Mouse (Mus musculus): ENCODE data around the gene Cul9. TPM values are rescaled to one million over a fixed set of nuclear protein-coding genes. Genes with fewer than 3 reads are reported as not detected.

Gene Cul9
- total RNA-seq, 1 experiment = 1.8 TPM

GRCm38 (mm10) chr17:46476601-46477000 is 69.6 kb downstream of the Cul9 start:
- Histone ChIP-seq H3K4me1 (ENCODE audit: control insufficient read depth in 2 of 2, insufficient read depth in 2 of 2, low read length in 2 of 2, poor library complexity in 1 of 2) (no peaks in the 10 kb centered on the region), H3K9me3 (ENCODE audit: control insufficient read depth, insufficient read depth, low read depth, low read length) (no peaks in the 10 kb centered on the region), H3K9ac (ENCODE audit: insufficient read depth, low read depth, low read length, poor library complexity, severe bottlenecking) (no peak overlapping the region), H3K27ac (ENCODE audit: insufficient read depth, low read depth, low read length, poor library complexity, severe bottlenecking) (no peak overlapping the region), H3K36me3 (ENCODE audit: control insufficient read depth, insufficient read depth, low read length, poor library complexity, severe bottlenecking) (no peaks in the 10 kb centered on the region), H3K4me3 (ENCODE audit: insufficient read depth in 1 of 2, low read depth in 1 of 2, low read length in 2 of 2, poor library complexity in 1 of 2, severe bottlenecking in 1 of 2) (no peak overlapping the region)
- DNase-seq (ENCODE audit: low read depth, low spot score) = no peak
- TF ChIP-seq MAFK (IDR thresholded peaks at IDR 0.05; ENCODE audit: insufficient read depth, low read depth, low read length) (no peak), ZC3H11A (IDR thresholded peaks at IDR 0.05; ENCODE audit: borderline replicate concordance, low read depth, low read length) (no peak), ZNF384 (IDR thresholded peaks at IDR 0.05; ENCODE audit: low read depth, low read length) (no peak), CHD2 (IDR thresholded peaks at IDR 0.05; ENCODE audit: low read depth, low read length) (no peak), HCFC1 (IDR thresholded peaks at IDR 0.05; ENCODE audit: borderline replicate concordance, insufficient read depth, low read length) (no peak)
- in situ Hi-C loops (cut with MboI; ENCODE audit: low sequenced_read_pairs in 2 of 2, unreplicated experiment in 2 of 2) = no loop called here

GRCm38 (mm10) chr17:46467830-46468229 is 78.4 kb downstream of the Cul9 start:
- Histone ChIP-seq H3K27ac (ENCODE audit: insufficient read depth, low read depth, low read length, poor library complexity, severe bottlenecking) (no peak overlapping the region), H3K9me3 (ENCODE audit: control insufficient read depth, insufficient read depth, low read depth, low read length) (no peaks in the 10 kb centered on the region), H3K9ac (ENCODE audit: insufficient read depth, low read depth, low read length, poor library complexity, severe bottlenecking) (no peak overlapping the region), H3K4me3 (ENCODE audit: insufficient read depth in 1 of 2, low read depth in 1 of 2, low read length in 2 of 2, poor library complexity in 1 of 2, severe bottlenecking in 1 of 2) (no peak overlapping the region), H3K4me1 (ENCODE audit: control insufficient read depth in 2 of 2, insufficient read depth in 2 of 2, low read length in 2 of 2, poor library complexity in 1 of 2) (peaks cover 0 to 17% of the 10 kb centered on the region in 2 experiments; a peak in 1 of 4 replicates), H3K36me3 (ENCODE audit: control insufficient read depth, insufficient read depth, low read length, poor library complexity, severe bottlenecking) (no peaks in the 10 kb centered on the region)
- in situ Hi-C loops (cut with MboI; ENCODE audit: low sequenced_read_pairs in 2 of 2, unreplicated experiment in 2 of 2) = no loop called here
- DNase-seq (ENCODE audit: low read depth, low spot score) = no peak
- TF ChIP-seq ZC3H11A (IDR thresholded peaks at IDR 0.05; ENCODE audit: borderline replicate concordance, low read depth, low read length) (no peak), CHD2 (IDR thresholded peaks at IDR 0.05; ENCODE audit: low read depth, low read length) (no peak), MAFK (IDR thresholded peaks at IDR 0.05; ENCODE audit: insufficient read depth, low read depth, low read length) (no peak), HCFC1 (IDR thresholded peaks at IDR 0.05; ENCODE audit: borderline replicate concordance, insufficient read depth, low read length) (no peak), ZNF384 (IDR thresholded peaks at IDR 0.05; ENCODE audit: low read depth, low read length) (no peak)

- TF ChIP-seq ZNF384 (IDR thresholded peaks at IDR 0.05; ENCODE audit: low read depth, low read length) (no peak), MAFK (IDR thresholded peaks at IDR 0.05; ENCODE audit: insufficient read depth, low read depth, low read length) (no peak), CHD2 (IDR thresholded peaks at IDR 0.05; ENCODE audit: low read depth, low read length) (no peak), ZC3H11A (IDR thresholded peaks at IDR 0.05; ENCODE audit: borderline replicate concordance, low read depth, low read length) (no peak), HCFC1 (IDR thresholded peaks at IDR 0.05; ENCODE audit: borderline replicate concordance, insufficient read depth, low read length) (no peak)
- Histone ChIP-seq H3K27ac (ENCODE audit: insufficient read depth, low read depth, low read length, poor library complexity, severe bottlenecking) (no peak overlapping the region), H3K4me3 (ENCODE audit: insufficient read depth in 1 of 2, low read depth in 1 of 2, low read length in 2 of 2, poor library complexity in 1 of 2, severe bottlenecking in 1 of 2) (no peak overlapping the region), H3K9ac (ENCODE audit: insufficient read depth, low read depth, low read length, poor library complexity, severe bottlenecking) (no peak overlapping the region), H3K9me3 (ENCODE audit: control insufficient read depth, insufficient read depth, low read depth, low read length) (no peaks in the 10 kb centered on the region), H3K36me3 (ENCODE audit: control insufficient read depth, insufficient read depth, low read length, poor library complexity, severe bottlenecking) (no peaks in the 10 kb centered on the region), H3K4me1 (ENCODE audit: control insufficient read depth in 2 of 2, insufficient read depth in 2 of 2, low read length in 2 of 2, poor library complexity in 1 of 2) (peaks cover 2 to 22% of the 10 kb centered on the region in 2 experiments; a peak in 1 of 4 replicates)
- DNase-seq (ENCODE audit: low read depth, low spot score) = no peak
- in situ Hi-C loops (cut with MboI; ENCODE audit: low sequenced_read_pairs in 2 of 2, unreplicated experiment in 2 of 2) = no loop called here
These were observed 84.0 kb downstream of the Cul9 start for GRCm38 (mm10) chr17:46462226-46462625.

- Histone ChIP-seq H3K9ac (ENCODE audit: insufficient read depth, low read depth, low read length, poor library complexity, severe bottlenecking) (0 out of 2 replicates have a peak overlapping the region, but pooled peaks have one; percentile 49), H3K27ac (ENCODE audit: insufficient read depth, low read depth, low read length, poor library complexity, severe bottlenecking) (no peak overlapping the region), H3K36me3 (ENCODE audit: control insufficient read depth, insufficient read depth, low read length, poor library complexity, severe bottlenecking) (no peaks in the 10 kb centered on the region), H3K9me3 (ENCODE audit: control insufficient read depth, insufficient read depth, low read depth, low read length) (no peaks in the 10 kb centered on the region), H3K4me3 (ENCODE audit: insufficient read depth in 1 of 2, low read depth in 1 of 2, low read length in 2 of 2, poor library complexity in 1 of 2, severe bottlenecking in 1 of 2) (peak overlapping the region in 1 of 2 experiments; percentile 50; a peak in 1 of 4 replicates), H3K4me1 (ENCODE audit: control insufficient read depth in 2 of 2, insufficient read depth in 2 of 2, low read length in 2 of 2, poor library complexity in 1 of 2) (peaks cover 2 to 20% of the 10 kb centered on the region in 2 experiments; a peak in 1 of 4 replicates)
- in situ Hi-C loops (cut with MboI; ENCODE audit: low sequenced_read_pairs in 2 of 2, unreplicated experiment in 2 of 2) = no loop called here
- no peak for DNase-seq (ENCODE audit: low read depth, low spot score)
- TF ChIP-seq HCFC1 (IDR thresholded peaks at IDR 0.05; ENCODE audit: borderline replicate concordance, insufficient read depth, low read length) (no peak), MAFK (IDR thresholded peaks at IDR 0.05; ENCODE audit: insufficient read depth, low read depth, low read length) (no peak), ZNF384 (IDR thresholded peaks at IDR 0.05; ENCODE audit: low read depth, low read length) (no peak)
These were observed 84.8 kb downstream of the Cul9 start for GRCm38 (mm10) chr17:46461347-46461746.

GRCm38 (mm10) chr17:46460673-46461072 is 85.5 kb downstream of the Cul9 start:
- no peak overlapping the region for H3K27ac ChIP-seq (ENCODE audit: insufficient read depth, low read depth, low read length, poor library complexity, severe bottlenecking)
- no peak for DNase-seq (ENCODE audit: low read depth, low spot score)
- in situ Hi-C loops (cut with MboI; ENCODE audit: low sequenced_read_pairs in 2 of 2, unreplicated experiment in 2 of 2) = no loop called here
- peaks cover 2 to 25% of the 10 kb centered on the region in 2 experiments; a peak in 2 of 4 replicates for H3K4me1 ChIP-seq (ENCODE audit: control insufficient read depth in 2 of 2, insufficient read depth in 2 of 2, low read length in 2 of 2, poor library complexity in 1 of 2)
- TF ChIP-seq CHD2 (IDR thresholded peaks at IDR 0.05; ENCODE audit: low read depth, low read length) = no peak
- H3K4me3 ChIP-seq (ENCODE audit: insufficient read depth in 1 of 2, low read depth in 1 of 2, low read length in 2 of 2, poor library complexity in 1 of 2, severe bottlenecking in 1 of 2) = peak overlapping the region; percentile 50 to 53
- no peaks in the 10 kb centered on the region for H3K9me3 ChIP-seq (ENCODE audit: control insufficient read depth, insufficient read depth, low read depth, low read length)
- peak overlapping the region; percentile 49 for H3K9ac ChIP-seq (ENCODE audit: insufficient read depth, low read depth, low read length, poor library complexity, severe bottlenecking)
- H3K36me3 ChIP-seq (ENCODE audit: control insufficient read depth, insufficient read depth, low read length, poor library complexity, severe bottlenecking) = no peaks in the 10 kb centered on the region

Data from ES-E14 (cell line).